In the genomic region with DNA sequence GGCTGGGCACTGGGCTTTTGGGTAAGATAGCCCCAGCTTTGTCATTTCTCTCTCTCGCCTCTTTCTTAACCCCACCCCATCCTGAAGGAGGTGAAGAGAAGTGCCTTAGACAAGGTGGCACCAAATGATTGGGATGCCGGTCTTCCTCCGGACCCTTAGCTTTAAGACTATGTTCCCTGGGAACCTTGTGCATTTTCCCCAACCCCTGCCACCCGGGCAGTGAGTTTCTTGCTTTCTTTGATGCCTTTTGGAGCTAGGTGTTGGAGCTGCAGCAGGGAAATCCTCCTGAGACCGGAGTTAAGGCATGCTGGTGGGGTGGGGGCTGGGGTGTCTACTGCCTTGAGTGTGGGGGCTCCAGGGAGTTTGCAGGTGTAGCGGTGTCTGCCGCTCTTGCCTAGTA, we compare ENCODE assay signal across 8 mouse cellular contexts. TPM values are rescaled to one million over a fixed set of nuclear protein-coding genes. Genes with fewer than 3 reads are reported as not detected.
DNase-seq lines count a peak whose midpoint lies in the region; ATAC-seq lines count a peak whose summit lies in the region.

No protein-coding gene starts in this region.

- no peak for DNase-seq in heart, adult 18-20 months
- peak; percentile 90 for DNase-seq in midbrain, embryonic 11.5 days (ENCODE audit: low spot score, missing footprints)
- no peak for DNase-seq in right cerebral cortex, postnatal 4 days
- no peak for DNase-seq in gastrocnemius, adult 18-20 months (ENCODE audit: low spot score)

- peak overlapping the region; percentile 34 for H3K9ac ChIP-seq in heart, embryonic 15.5 days
- H3K9ac ChIP-seq in hindbrain, embryonic 12.5 days = peak overlapping the region; percentile 43; the same call in 1 of the 2 replicates
- peak overlapping the region; percentile 40 for H3K9ac ChIP-seq in midbrain, embryonic 11.5 days (ENCODE audit: low read length)

- peaks cover 98% of the 10 kb centered on the region for H3K27me3 ChIP-seq in heart, embryonic 15.5 days
- peaks cover 99% of the 10 kb centered on the region for H3K27me3 ChIP-seq in hindbrain, embryonic 12.5 days
- peaks cover 60% of the 10 kb centered on the region for H3K27me3 ChIP-seq in midbrain, embryonic 11.5 days (ENCODE audit: control insufficient read depth, insufficient read depth, low read length)

- no peak for ATAC-seq in heart, embryonic 15.5 days (replicated peaks; ENCODE audit: insufficient number of reproducible peaks, insufficient read depth, low FRiP score, low read depth)
- no peak for ATAC-seq in hindbrain, embryonic 12.5 days (ENCODE audit: low FRiP score)
- no peak for ATAC-seq in midbrain, embryonic 11.5 days (ENCODE audit: low FRiP score)
- no peak for ATAC-seq in monocyte, adult 5-6 weeks (replicated peaks; ENCODE audit: insufficient number of reproducible peaks, low FRiP score, low TSS enrichment, poor library complexity, severe bottlenecking)

- WGBS in heart, embryonic 15.5 days = 5% methylated on average over 7 of the region's 7 CpGs
- 2% methylated on average over 7 of the region's 7 CpGs for WGBS in hindbrain, embryonic 12.5 days
- WGBS in midbrain, embryonic 11.5 days = 5% methylated on average over 7 of the region's 7 CpGs

- no peaks in the 10 kb centered on the region for H3K9me3 ChIP-seq in heart, embryonic 15.5 days (replicated peaks)
- no peaks in the 10 kb centered on the region for H3K9me3 ChIP-seq in hindbrain, embryonic 12.5 days (replicated peaks)
- H3K9me3 ChIP-seq in midbrain, embryonic 11.5 days (ENCODE audit: control insufficient read depth, low read length) = no peaks in the 10 kb centered on the region

- no peak overlapping the region for H3K27ac ChIP-seq in heart, embryonic 15.5 days
- H3K27ac ChIP-seq in brown adipose tissue, adult 24 weeks (replicated peaks; ENCODE audit: low read depth, low read length) = no peak overlapping the region
- no peak overlapping the region for H3K27ac ChIP-seq in hindbrain, embryonic 12.5 days
- H3K27ac ChIP-seq in midbrain, embryonic 11.5 days (ENCODE audit: low read depth, low read length) = no peak overlapping the region

- H3K4me2 ChIP-seq in heart, embryonic 15.5 days = peak overlapping the region; percentile 96
- H3K4me2 ChIP-seq in hindbrain, embryonic 12.5 days (replicated peaks) = peak overlapping the region; percentile 93
- peak overlapping the region; percentile 91 for H3K4me2 ChIP-seq in midbrain, embryonic 11.5 days

- H3K36me3 ChIP-seq in heart, embryonic 15.5 days = no peaks in the 10 kb centered on the region
- H3K36me3 ChIP-seq in hindbrain, embryonic 12.5 days = no peaks in the 10 kb centered on the region
- no peaks in the 10 kb centered on the region for H3K36me3 ChIP-seq in midbrain, embryonic 11.5 days (ENCODE audit: control insufficient read depth, insufficient read depth, low read length)

- peaks cover 34% of the 10 kb centered on the region for H3K4me1 ChIP-seq in heart, embryonic 15.5 days (replicated peaks)
- no peaks in the 10 kb centered on the region for H3K4me1 ChIP-seq in brown adipose tissue, adult 24 weeks (ENCODE audit: control insufficient read depth, insufficient read depth, insufficient read length, low read length)
- H3K4me1 ChIP-seq in hindbrain, embryonic 12.5 days = peaks cover 15% of the 10 kb centered on the region
- H3K4me1 ChIP-seq in midbrain, embryonic 11.5 days (ENCODE audit: control insufficient read depth, insufficient read depth, low read length) = peaks cover 17% of the 10 kb centered on the region

- H3K4me3 ChIP-seq in heart, embryonic 15.5 days = peak overlapping the region; percentile 59
- peak overlapping the region; percentile 40; the same call in 1 of the 2 replicates for H3K4me3 ChIP-seq in brown adipose tissue, adult 24 weeks (ENCODE audit: insufficient read depth, low read depth, low read length)
- H3K4me3 ChIP-seq in hindbrain, embryonic 12.5 days = peak overlapping the region; percentile 42
- peak overlapping the region; percentile 47 for H3K4me3 ChIP-seq in midbrain, embryonic 11.5 days (ENCODE audit: low read depth, low read length)

RNA-seq across cellular contexts. Expression of a gene that starts 0.9 kb away (rescaled TPM):
- 0.16 and 1.2 TPM in 2 replicates for polyA plus RNA-seq in heart, embryonic 15.5 days (2015; fragmentation: Nextera tagmentation; extraction: Ambion mirVana)
- 10 to 100 TPM; 29.9 to 30.4 TPM for total RNA-seq in heart, adult 18-20 months (2021)
- 1.9 and 3.5 TPM in 2 replicates for polyA plus RNA-seq in brown adipose tissue, adult 24 weeks (2012; ENCODE audit: insufficient read depth, insufficient read length, missing spikeins)
- 0.40 and 0.46 TPM in 2 replicates for polyA plus RNA-seq in hindbrain, embryonic 12.5 days (2016; fragmentation: Nextera tagmentation; extraction: Ambion mirVana)
- 0.03 and 0.08 TPM in 2 replicates for polyA plus RNA-seq in midbrain, embryonic 11.5 days (2014; fragmentation: Nextera tagmentation; extraction: Ambion mirVana)
- total RNA-seq in monocyte, adult 5-6 weeks (2017) = not detected in 3 replicates
- 100 to 1,000 TPM; 256 to 268 TPM for total RNA-seq in gastrocnemius, adult 18-20 months (2021)

RNA-seq across cellular contexts. Expression of a gene that starts 21.5 kb away (rescaled TPM):
- 1.2 and 2.6 TPM in 2 replicates for polyA plus RNA-seq in heart, embryonic 15.5 days (2015; fragmentation: Nextera tagmentation; extraction: Ambion mirVana)
- 1 to 10 TPM; 1.3 to 1.7 TPM for total RNA-seq in heart, adult 18-20 months (2021)
- polyA plus RNA-seq in brown adipose tissue, adult 24 weeks (2012; ENCODE audit: insufficient read depth, insufficient read length, missing spikeins) = not detected in 2 replicates
- polyA plus RNA-seq in hindbrain, embryonic 12.5 days (2016; fragmentation: Nextera tagmentation; extraction: Ambion mirVana) = 4.7 TPM in 2 replicates
- polyA plus RNA-seq in midbrain, embryonic 11.5 days (2014; fragmentation: Nextera tagmentation; extraction: Ambion mirVana) = 3.4 and 3.5 TPM in 2 replicates
- total RNA-seq in monocyte, adult 5-6 weeks (2017) = 0.58 to 0.67 TPM in 2 of 3 replicates, not detected in the other
- total RNA-seq in gastrocnemius, adult 18-20 months (2021) = 1 to 10 TPM; 2.2 to 2.5 TPM

RNA-seq across cellular contexts. Expression of a gene that starts 42.7 kb away (rescaled TPM):
- polyA plus RNA-seq in heart, embryonic 15.5 days (2015; fragmentation: Nextera tagmentation; extraction: Ambion mirVana) = not detected in 2 replicates
- total RNA-seq in heart, adult 18-20 months (2021) = under 1 TPM in 1 of 2 experiments, not detected in 1; 0.41 TPM
- 1.7 and 8.6 TPM in 2 replicates for polyA plus RNA-seq in brown adipose tissue, adult 24 weeks (2012; ENCODE audit: insufficient read depth, insufficient read length, missing spikeins)
- 0.13 TPM in 1 of 2 replicates, not detected in the other for polyA plus RNA-seq in hindbrain, embryonic 12.5 days (2016; fragmentation: Nextera tagmentation; extraction: Ambion mirVana)
- polyA plus RNA-seq in midbrain, embryonic 11.5 days (2014; fragmentation: Nextera tagmentation; extraction: Ambion mirVana) = not detected in 2 replicates
- 1.7 to 7.5 TPM (median 4.2 TPM) in 3 replicates for total RNA-seq in monocyte, adult 5-6 weeks (2017)
- 1 to 10 TPM; 1.2 to 1.7 TPM for total RNA-seq in gastrocnemius, adult 18-20 months (2021)
